Mouse (Mus musculus) kidney, postnatal 0 days (tissue): Measurements from ENCODE around the gene Mrgprb8. TPM values are rescaled to one million over a fixed set of nuclear protein-coding genes. Genes with fewer than 3 reads are reported as not detected.
"Not testable (repeated sequence)": the region's sequence is repeated elsewhere in the genome, so short reads cannot be mapped to it uniquely, and the experiment has no call there.

Experiments used
- ATAC-seq: fragments of 200-750 bp; cut with Nextera tagmentation; replicated peaks from 2 replicates; pipeline ENCODE4 v1.8.0; 2017; ENCODE audit warnings: low read depth, moderate number of reproducible peaks, moderate TSS enrichment, moderate library complexity; ENCODE audit not compliant: low FRiP score
- DNase-seq: peaks from one replicate; pipeline ENCODE4 v3.0.0-alpha.2; 2016; ENCODE audit warnings: low spot score
- H3K27ac ChIP-seq: fragments of 300-500 bp; sonication (generic); 2 replicates; pipeline ENCODE4 v1.5.1; 2014; ENCODE audit warnings: mild to moderate bottlenecking
- H3K27me3 ChIP-seq: fragments of 300-500 bp; sonication (generic); 2 replicates; pipeline ENCODE4 v1.6.1; 2014; ENCODE audit warnings: low read length, mixed read lengths; ENCODE audit not compliant: insufficient read depth
- H3K36me3 ChIP-seq: fragments of 300-500 bp; sonication (generic); 2 replicates; pipeline ENCODE4 v1.6.1; 2014; ENCODE audit warnings: low read length, mixed read lengths; ENCODE audit not compliant: insufficient read depth
- H3K4me1 ChIP-seq: fragments of 300-500 bp; sonication (generic); replicated peaks from 2 replicates; pipeline ENCODE4 v1.6.1; 2014; ENCODE audit warnings: antibody characterized with exemption, low read length, mixed read lengths; ENCODE audit not compliant: insufficient read depth
- H3K4me2 ChIP-seq: fragments of 300-500 bp; sonication (generic); 2 replicates; pipeline ENCODE4 v1.6.1; 2014; ENCODE audit warnings: mild to moderate bottlenecking, low read length, moderate library complexity, mixed read lengths
- H3K4me3 ChIP-seq: fragments of 300-500 bp; sonication (generic); replicated peaks from 2 replicates; pipeline ENCODE4 v1.5.1; 2014; ENCODE audit warnings: low read depth, low read length
- H3K9ac ChIP-seq: fragments of 300-500 bp; sonication (generic); 2 replicates; pipeline ENCODE4 v1.6.1; 2014; ENCODE audit warnings: low read depth, low read length
- H3K9me3 ChIP-seq: fragments of 300-500 bp; sonication (generic); replicated peaks from 2 replicates; pipeline ENCODE4 v1.6.1; 2016; ENCODE audit warnings: low read length, inconsistent platforms, mixed read lengths
- CTCF ChIP-seq: IDR thresholded peaks from 2 replicates; pipeline ENCODE4 v1.5.1; 2016; ENCODE audit warnings: antibody characterized with exemption, low read depth, mild to moderate bottlenecking, moderate library complexity
- WGBS: fragments of 180-500 bp; shearing (Covaris S2); extraction: QIAGEN DNeasy Blood & Tissue Kit; methylation state at CpG from one replicate; pipeline ENCODE4 v1.1.7; 2014; 5-methylcytosine and 5-hydroxymethylcytosine counted together
- polyA plus RNA-seq: library from polyadenylated mRNA; unstranded; fragments of >200 nt; fragmentation: Nextera tagmentation; extraction: Ambion mirVana; gene quantifications from 2 replicates; pipeline ENCODE4 v1.2.1, GENCODE M21; 2015

Gene Mrgprb8
- not detected in 2 replicates for polyA plus RNA-seq

DNA sequence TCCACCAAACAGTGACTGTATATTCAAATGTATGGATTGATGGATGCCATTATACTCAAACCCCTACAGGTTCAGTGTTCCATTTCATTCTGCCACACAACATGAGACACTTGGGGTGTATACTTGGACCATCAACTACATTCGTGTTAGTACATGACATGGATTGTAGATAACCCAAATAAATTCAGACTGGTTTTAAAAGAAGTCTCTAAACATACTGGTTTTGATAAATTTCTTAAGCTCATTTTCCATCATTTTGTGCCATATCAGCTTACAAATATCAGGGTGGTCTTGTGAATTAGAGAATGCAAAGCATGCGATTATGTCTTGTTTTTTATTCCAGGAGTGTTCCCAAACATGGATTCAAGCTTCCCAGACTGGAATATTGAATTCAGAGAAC, at the start of gene Mrgprb8:
TSS of gene Mrgprb8 (plus strand) at position 301 of the 400 bp plus-strand sequence.
- 72% methylated on average over 2 of the region's 2 CpGs for WGBS
- Histone ChIP-seq H3K27ac (no peak within 1 kb of the TSS), H3K9me3 (0 out of 2 replicates have a peak, but pooled peaks cover under 1% of the 10 kb centered on the region), H3K4me1 (no peaks in the 10 kb centered on the region), H3K4me3 (no peak within 1 kb of the TSS), H3K27me3 (no peaks in the 10 kb centered on the region), H3K36me3 (no peaks in the 10 kb centered on the region), H3K9ac (no peak within 1 kb of the TSS), H3K4me2 (no peak within 1 kb of the TSS)
- TF ChIP-seq CTCF: no peak
- ATAC-seq (no peak), DNase-seq (no peak)

DNA sequence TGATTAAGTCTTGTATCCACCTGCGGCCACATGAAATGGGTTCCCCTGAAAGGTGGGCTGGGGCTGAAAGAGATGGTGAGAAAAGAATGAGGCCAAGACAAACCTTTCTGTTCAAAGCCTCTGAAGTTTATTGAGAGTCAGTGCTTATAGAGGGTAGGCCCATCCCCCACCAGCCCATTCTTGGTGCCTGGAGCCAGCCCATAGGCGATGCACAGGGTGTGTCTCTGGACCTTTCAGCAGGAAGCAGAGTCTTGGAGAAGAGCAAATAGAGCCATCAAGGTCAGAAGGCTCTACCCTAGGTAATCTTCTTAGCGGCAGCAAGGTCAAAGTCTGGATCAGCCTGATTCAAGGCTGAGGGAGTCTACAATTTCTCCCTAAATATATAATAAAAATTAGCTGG, 47.6 kb downstream of the Mrgprb8 start:
- not testable (repeated sequence) for H3K27me3 ChIP-seq, DNase-seq, H3K4me3 ChIP-seq, H3K9me3 ChIP-seq, H3K4me1 ChIP-seq, H3K36me3 ChIP-seq, H3K27ac ChIP-seq, ATAC-seq, H3K9ac ChIP-seq, H3K4me2 ChIP-seq
- 81% methylated on average over 3 of the region's 3 CpGs for WGBS

DNA sequence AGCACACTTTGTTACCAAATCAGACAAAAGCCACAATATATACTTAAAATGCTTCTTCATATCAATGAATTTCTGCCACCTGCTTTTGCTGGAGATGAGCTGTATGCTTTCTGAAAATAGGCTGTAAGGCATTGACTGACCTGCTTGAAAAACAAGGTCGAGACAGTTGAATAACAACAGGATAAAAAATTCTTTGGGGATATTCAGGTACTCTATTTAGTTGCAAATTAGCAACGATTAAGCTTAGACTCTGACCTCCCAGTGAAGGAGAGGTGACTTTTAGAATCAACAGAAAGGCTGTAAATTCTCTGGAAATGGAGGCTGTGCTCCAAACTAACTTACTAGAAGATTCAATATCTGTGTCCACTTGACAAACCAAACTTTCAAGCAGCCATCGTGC, 48.3 kb downstream of the Mrgprb8 start:
- Histone ChIP-seq H3K9me3 (no peaks in the 10 kb centered on the region), H3K9ac (no peak overlapping the region), H3K27me3 (no peaks in the 10 kb centered on the region), H3K4me2 (no peak overlapping the region), H3K4me3 (no peak overlapping the region), H3K36me3 (no peaks in the 10 kb centered on the region), H3K27ac (no peak overlapping the region), H3K4me1 (no peaks in the 10 kb centered on the region)
- no peak for DNase-seq
- ATAC-seq: no peak
- no peak for TF ChIP-seq CTCF
- 64% methylated on average over 3 of the region's 3 CpGs for WGBS

Other genes starting within 250 kb of the Mrgprb8 start
- gene Mrgprb5, start 219.5 kb upstream of the Mrgprb8 start, polyA plus RNA-seq: not detected in 2 replicates
- not detected in 2 replicates for gene Mrgprb4, start 189.2 kb upstream of the Mrgprb8 start, polyA plus RNA-seq
- 0.03 TPM in 1 of 2 replicates, not detected in the other for gene Mrgprb1, start 67.8 kb downstream of the Mrgprb8 start, polyA plus RNA-seq
- gene Mrgprx2, start 110.8 kb downstream of the Mrgprb8 start, polyA plus RNA-seq: not detected in 2 replicates
- not detected in 2 replicates for gene Mrgprb2, start 169.6 kb downstream of the Mrgprb8 start, polyA plus RNA-seq